Mouse (Mus musculus): Measurements from ENCODE around the gene Klk15. TPM values are rescaled to one million over a fixed set of nuclear protein-coding genes. Genes with fewer than 3 reads are reported as not detected.

Klk15 gene
- total RNA-seq, 2 experiments from 2014 or later: not detected

DNA sequence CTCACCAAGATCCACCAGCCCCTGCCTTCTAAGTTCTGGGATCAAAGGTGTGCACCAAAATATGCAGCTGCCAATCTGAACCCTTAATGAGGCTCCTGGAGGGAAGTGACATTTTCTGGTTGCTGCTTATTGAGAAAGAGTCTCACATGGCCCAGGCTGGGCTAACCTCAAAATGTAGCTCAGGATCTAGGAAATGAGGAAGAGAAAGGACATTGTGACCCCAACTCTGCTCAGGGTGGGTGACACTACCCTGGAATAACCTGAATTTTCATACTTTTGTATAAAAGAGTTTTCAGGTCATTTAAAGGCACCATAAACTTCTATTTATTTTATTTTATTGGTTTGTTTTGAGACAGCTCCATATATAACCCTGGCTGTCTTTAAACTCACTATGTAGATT lies 52.1 kb downstream of the Klk15 start:
- DNase-seq: no peak

Other genes starting within 250 kb of the Klk15 start
- gene Klk14, start 243.3 kb upstream of the Klk15 start, total RNA-seq (2021): under 1 TPM in 1 of 2 experiments, not detected in 1; 0.24 TPM
- gene Klk13, start 221.2 kb upstream of the Klk15 start, total RNA-seq (2021): not detected
- not detected for gene Klk12, start 164.8 kb upstream of the Klk15 start, total RNA-seq (2021)
- under 1 TPM in 1 of 2 experiments, not detected in 1; 0.27 TPM for gene Klk11, start 159.1 kb upstream of the Klk15 start, total RNA-seq (2021)
- gene Klk10, start 152.7 kb upstream of the Klk15 start, total RNA-seq (2021): under 1 TPM; 0.45 to 0.79 TPM
- gene Klk9, start 141.8 kb upstream of the Klk15 start, total RNA-seq (2021): not detected
- gene Klk8, start 136.2 kb upstream of the Klk15 start, total RNA-seq (2021): 1 to 10 TPM; 7.0 to 7.3 TPM
- not detected for gene Klk7, start 122.4 kb upstream of the Klk15 start, total RNA-seq (2021)
- gene Klk6, start 109.2 kb upstream of the Klk15 start, total RNA-seq (2021): not detected
- gene Klk5, start 91.8 kb upstream of the Klk15 start, total RNA-seq (2021): not detected
- gene Klk4, start 52.6 kb upstream of the Klk15 start, total RNA-seq (2021): under 1 TPM; 0.21 to 0.24 TPM
- gene Klk1b8, start 16.9 kb downstream of the Klk15 start, total RNA-seq (2021): not detected
- gene Klk1b1, start 33.0 kb downstream of the Klk15 start, total RNA-seq (2021): not detected
- gene Klk1b9, start 42.3 kb downstream of the Klk15 start, total RNA-seq (2021): not detected
- not detected for gene Klk1b11, start 62.1 kb downstream of the Klk15 start, total RNA-seq (2021)
- not detected for gene Klk1b26, start 78.4 kb downstream of the Klk15 start, total RNA-seq (2021)
- gene Klk1b27, start 118.5 kb downstream of the Klk15 start, total RNA-seq (2021): under 1 TPM in 1 of 2 experiments, not detected in 1; 0.30 TPM
- not detected for gene Klk1b21, start 168.6 kb downstream of the Klk15 start, total RNA-seq (2021)
- gene Klk1b22, start 178.9 kb downstream of the Klk15 start, total RNA-seq (2021): not detected
- not detected for gene Klk1b16, start 203.0 kb downstream of the Klk15 start, total RNA-seq (2021)